Mouse (Mus musculus) ES-E14 (cell line): Measurements from ENCODE around the gene Arl4d. TPM values are rescaled to one million over a fixed set of nuclear protein-coding genes. Genes with fewer than 3 reads are reported as not detected.
A peak's percentile ranks its signal among the peaks of the same experiment; 100 is the strongest.
"Not testable (repeated sequence)": the region's sequence is repeated elsewhere in the genome, so short reads cannot be mapped to it uniquely, and the experiment has no call there.

ENCODE experiments used
- DNase-seq: peaks from one replicate; pipeline ENCODE4 v3.0.0-alpha.2; 2013; ENCODE audit warnings: low read depth, low spot score
- H3K27ac ChIP-seq: 2 replicates; pipeline ENCODE4 v1.5.1; 2012; ENCODE audit warnings: low read depth, mild to moderate bottlenecking, low read length, moderate library complexity, mixed read lengths; ENCODE audit not compliant: poor library complexity, insufficient read depth, severe bottlenecking
- H3K36me3 ChIP-seq: 2 replicates; pipeline ENCODE4 v1.6.1; 2012; ENCODE audit warnings: mild to moderate bottlenecking, low read length, moderate library complexity, mixed read lengths; ENCODE audit not compliant: control insufficient read depth, poor library complexity, insufficient read depth, severe bottlenecking
- H3K4me1 ChIP-seq, 2 experiments: fragments of 150-350 bp in 1 of 2; sonication (generic) in 1 of 2; 2 replicates each; pipeline ENCODE4 v1.6.1; 2012; ENCODE audit warnings: low read length in 2 of 2, mild to moderate bottlenecking in 1 of 2, mixed read lengths in 1 of 2; ENCODE audit not compliant: control insufficient read depth in 2 of 2, insufficient read depth in 2 of 2, poor library complexity in 1 of 2
- H3K4me3 ChIP-seq, 2 experiments: fragments of 150-350 bp in 1 of 2; sonication (generic) in 1 of 2; 2 replicates each; pipeline ENCODE4 v1.5.1; 2012; ENCODE audit warnings: low read length in 2 of 2, low read depth in 1 of 2, mild to moderate bottlenecking in 1 of 2, mixed read lengths in 1 of 2; ENCODE audit not compliant: insufficient read depth in 1 of 2, poor library complexity in 1 of 2, severe bottlenecking in 1 of 2
- H3K9ac ChIP-seq: 2 replicates; pipeline ENCODE4 v1.6.1; 2012; ENCODE audit warnings: low read depth, mild to moderate bottlenecking, low read length, mixed read lengths; ENCODE audit not compliant: poor library complexity, insufficient read depth, severe bottlenecking
- H3K9me3 ChIP-seq: fragments of 150-350 bp; sonication (generic); 2 replicates; pipeline ENCODE4 v1.6.1; 2012; ENCODE audit warnings: low read depth, mild to moderate bottlenecking, low read length; ENCODE audit not compliant: control insufficient read depth, insufficient read depth
- CHD2 ChIP-seq: IDR thresholded peaks from 2 replicates; pipeline ENCODE4 v1.6.1; 2014; ENCODE audit warnings: mild to moderate bottlenecking, low read depth, low read length, inconsistent platforms
- HCFC1 ChIP-seq: IDR thresholded peaks from 2 replicates; pipeline ENCODE4 v1.6.1; 2012; ENCODE audit warnings: low read length, inconsistent platforms, borderline replicate concordance; ENCODE audit not compliant: insufficient read depth
- MAFK ChIP-seq: IDR thresholded peaks from 2 replicates; pipeline ENCODE4 v1.6.1; 2014; ENCODE audit warnings: mild to moderate bottlenecking, low read depth, low read length, inconsistent platforms; ENCODE audit not compliant: insufficient read depth
- ZC3H11A ChIP-seq: IDR thresholded peaks from 2 replicates; pipeline ENCODE4 v1.6.1; 2012; ENCODE audit warnings: low read depth, mild to moderate bottlenecking, inconsistent platforms, low read length, borderline replicate concordance
- ZNF384 ChIP-seq: IDR thresholded peaks from 2 replicates; pipeline ENCODE4 v1.6.1; 2012; ENCODE audit warnings: low read depth, low read length, inconsistent platforms
- in situ Hi-C, 2 experiments: fragments of 600-800 bp; cut with MboI; formaldehyde crosslinking; loops; one replicate each; pipeline ENCODE4 v1.15.1; 2025; ENCODE audit warnings: low sequenced_read_pairs in 2 of 2, inconsistent platforms in 1 of 2; ENCODE audit not compliant: unreplicated experiment in 2 of 2
- total RNA-seq: library from RNA; depleted of rRNA; stranded (reverse); fragments of 300-350 nt; gene quantifications from 2 replicates; pipeline ENCODE4 v1.2.3, GENCODE M21; 2012

Arl4d gene
- total RNA-seq, 1 experiment = 13.8 TPM

DNA sequence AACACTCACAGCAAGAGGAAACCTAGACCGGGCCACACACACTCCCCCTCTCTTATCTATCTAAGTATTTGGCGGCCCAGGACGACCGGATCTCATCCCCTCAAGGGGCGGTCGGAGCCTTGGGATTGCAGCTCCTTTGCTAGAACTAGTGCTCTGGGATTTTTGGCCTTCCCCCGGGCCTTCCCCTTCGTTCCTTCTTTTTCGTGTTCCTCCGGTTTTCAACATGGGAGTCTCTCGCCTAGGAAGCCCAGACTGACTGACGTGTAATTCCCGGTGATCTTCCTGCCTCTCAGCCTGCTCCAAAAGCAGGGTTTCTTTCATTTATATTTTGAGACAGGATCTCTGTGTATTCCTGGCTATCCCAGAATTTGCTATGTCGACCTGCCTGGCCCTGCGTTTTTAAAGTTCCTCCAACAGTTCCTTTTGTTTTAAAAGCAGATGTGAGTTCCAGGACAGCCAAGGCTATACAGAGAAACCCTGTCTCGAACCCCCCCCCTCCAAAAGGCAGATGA lies 19.0 kb upstream of the Arl4d start:
- H3K36me3 ChIP-seq, H3K9me3 ChIP-seq, H3K27ac ChIP-seq, DNase-seq, in situ Hi-C loops, H3K4me1 ChIP-seq: not testable (repeated sequence)
- Histone ChIP-seq H3K9ac (peak overlapping the region; percentile 77), H3K4me3 (peak overlapping the region; percentile 4 to 24; a peak in 1 of 4 replicates)

DNA sequence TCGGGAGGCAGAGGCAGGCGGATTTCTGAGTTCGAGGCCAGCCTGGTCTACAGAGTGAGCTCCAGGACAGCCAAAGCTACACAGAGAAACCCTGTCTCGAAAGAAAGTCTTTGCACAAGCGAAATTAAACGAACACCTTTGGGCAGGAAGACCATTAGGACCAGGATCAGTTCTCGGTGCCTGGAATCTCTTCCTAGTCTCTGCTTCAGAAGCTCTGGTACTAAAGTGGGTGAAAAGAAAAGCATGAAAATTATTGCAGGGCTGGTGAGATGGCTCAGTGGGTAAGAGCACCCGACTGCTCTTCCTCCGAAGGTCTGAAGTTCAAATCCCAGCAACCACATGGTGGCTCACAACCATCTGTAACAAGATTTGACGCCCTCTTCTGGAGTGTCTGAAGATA lies 18.2 kb upstream of the Arl4d start:
- DNase-seq, H3K27ac ChIP-seq, H3K9ac ChIP-seq, H3K4me1 ChIP-seq, H3K4me3 ChIP-seq, H3K9me3 ChIP-seq, H3K36me3 ChIP-seq, in situ Hi-C loops: not testable (repeated sequence)

DNA sequence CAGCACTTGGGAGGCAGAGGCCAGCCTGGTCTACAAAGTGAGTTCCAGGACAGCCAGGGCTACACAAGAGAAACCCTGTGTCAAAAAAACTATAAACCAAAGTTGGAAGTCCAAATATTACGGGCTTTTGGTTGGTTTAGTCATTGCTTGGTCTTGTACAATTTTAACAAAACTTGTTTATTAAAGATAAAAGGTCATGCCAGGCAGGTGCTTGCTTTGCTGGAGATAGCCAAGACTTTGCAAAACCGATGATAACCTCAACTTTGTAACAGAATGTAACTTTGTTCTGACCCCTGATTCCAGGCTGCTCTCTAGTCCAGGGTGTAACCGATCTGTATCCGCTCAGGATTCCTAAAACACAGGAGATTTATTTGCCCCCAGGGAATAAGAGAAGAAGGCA lies 9.0 kb upstream of the Arl4d start:
- in situ Hi-C loops = no loop called here
- TF ChIP-seq MAFK = no peak
- no peak for TF ChIP-seq CHD2
- no peak for TF ChIP-seq ZC3H11A
- TF ChIP-seq HCFC1 = no peak
- TF ChIP-seq ZNF384 = no peak
- Histone ChIP-seq H3K36me3 (no peaks in the 10 kb centered on the region), H3K4me1 (no peaks in the 10 kb centered on the region), H3K27ac (no peak overlapping the region), H3K4me3 (no peak overlapping the region), H3K9ac (no peak overlapping the region), H3K9me3 (no peaks in the 10 kb centered on the region)
- no peak for DNase-seq

DNA sequence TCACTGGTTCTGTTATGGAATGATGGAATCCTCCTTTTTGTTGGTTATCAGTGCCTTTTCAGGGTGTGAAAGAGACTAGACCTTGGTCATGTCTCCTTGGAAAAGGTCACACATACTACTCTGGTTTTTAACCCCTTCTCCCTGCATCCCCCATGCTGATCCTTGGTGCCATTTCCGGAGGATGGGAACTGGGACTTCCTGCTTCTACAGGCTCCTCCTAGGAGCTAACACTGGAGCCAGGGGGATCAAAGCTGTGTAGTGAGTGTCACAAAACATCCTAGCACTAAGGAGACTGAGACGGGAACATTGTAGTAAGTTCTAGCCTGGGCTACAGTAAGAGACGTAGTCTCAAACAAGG lies 7.8 kb upstream of the Arl4d start:
- no peak for TF ChIP-seq ZC3H11A
- TF ChIP-seq MAFK = no peak
- TF ChIP-seq HCFC1 = no peak
- no peak for TF ChIP-seq ZNF384
- TF ChIP-seq CHD2 = no peak
- Histone ChIP-seq H3K36me3 (no peaks in the 10 kb centered on the region), H3K9me3 (no peaks in the 10 kb centered on the region), H3K4me1 (no peaks in the 10 kb centered on the region), H3K9ac (peak overlapping the region; percentile 8; the same call in 1 of the 2 replicates), H3K27ac (peak overlapping the region; percentile 100; the same call in 1 of the 2 replicates), H3K4me3 (peak overlapping the region in 1 of 2 experiments; percentile 49; a peak in 2 of 4 replicates)
- in situ Hi-C loops = no loop called here
- no peak for DNase-seq

DNA sequence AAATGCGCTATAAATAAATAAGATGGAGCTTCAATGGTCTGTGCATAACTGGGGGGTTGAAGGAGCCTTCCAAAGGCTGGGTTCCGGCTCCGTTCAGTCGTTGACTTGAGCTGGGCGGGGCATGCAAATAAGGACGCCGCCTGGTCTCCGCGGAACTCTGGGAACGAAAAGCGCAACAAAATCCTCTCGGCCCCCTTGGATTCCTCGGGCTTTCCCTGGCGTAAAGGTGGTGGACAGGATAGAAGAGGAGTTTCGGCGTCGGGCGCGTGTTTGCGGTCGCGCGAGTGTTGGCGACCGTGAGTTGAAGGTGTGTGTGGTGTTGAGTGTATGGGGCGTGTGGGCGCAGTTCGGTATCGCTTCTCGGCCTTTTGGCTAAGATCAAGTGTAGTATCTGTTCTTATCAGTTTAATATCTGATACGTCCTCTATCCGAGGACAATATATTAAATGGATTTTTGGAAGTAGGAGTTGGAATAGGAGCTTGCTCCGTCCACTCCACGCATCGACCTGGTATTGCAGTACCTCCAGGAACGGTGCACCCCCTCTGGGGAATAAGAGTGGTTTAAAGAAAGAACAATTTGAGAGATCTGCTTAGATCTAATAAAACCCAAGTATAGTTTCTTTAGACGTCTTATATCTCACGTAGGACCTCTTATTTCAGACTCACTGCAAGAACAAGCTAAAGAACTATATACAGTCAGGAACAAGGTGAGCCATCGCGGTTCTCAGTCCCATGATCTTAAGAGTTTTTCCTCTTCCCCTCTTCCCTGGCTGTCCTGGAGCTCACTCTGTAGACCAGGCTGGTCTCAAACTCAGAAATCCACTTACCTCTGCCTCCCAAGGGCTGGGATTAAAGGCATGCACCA lies 7.2 kb upstream of the Arl4d start:
- H3K9me3 ChIP-seq, H3K36me3 ChIP-seq, in situ Hi-C loops, H3K4me1 ChIP-seq: not testable (repeated sequence)
- peak; percentile 61; the same call in 1 of the 2 replicates for TF ChIP-seq HCFC1
- Histone ChIP-seq H3K27ac (peak overlapping the region; percentile 100), H3K4me3 (peak overlapping the region; percentile 38 to 49; a peak in 3 of 4 replicates), H3K9ac (peak overlapping the region; percentile 89)
- DNase-seq = peak; percentile 86
